Mouse (Mus musculus): Measurements from ENCODE around the gene Ssbp3. TPM values are rescaled to one million over a fixed set of nuclear protein-coding genes. Genes with fewer than 3 reads are reported as not detected.

Ssbp3 gene
- total and polyA plus RNA-seq, 2 experiments = 12.9 to 36.7 TPM

GRCm38 (mm10) chr4:107020287-107021000, 109.9 kb downstream of the Ssbp3 start:
- Histone ChIP-seq H3K4me3 (ENCODE audit: insufficient read depth, low read depth, low read length) (no peak overlapping the region), H3K9ac (ENCODE audit: low read depth, low read length) (no peak overlapping the region), H3K27ac (replicated peaks; ENCODE audit: insufficient read depth, low read depth, low read length) (peak overlapping the region; percentile 62), H3K36me3 (ENCODE audit: control insufficient read depth, insufficient read depth, low read length) (no peaks in the 10 kb centered on the region), H3K79me2 (ENCODE audit: control insufficient read depth, insufficient read depth, low read length) (peaks cover 43% of the 10 kb centered on the region), H3K4me1 (ENCODE audit: control insufficient read depth, insufficient read depth, low read length) (peaks cover 56% of the 10 kb centered on the region), H3K27me3 (ENCODE audit: control insufficient read depth, insufficient read depth, low read length) (no peaks in the 10 kb centered on the region)
- WGBS = 14% methylated on average over 5 of the region's 5 CpGs
- TF ChIP-seq CTCF (IDR thresholded peaks at IDR 0.05; ENCODE audit: low read depth, low read length) (no peak), POLR2A (IDR thresholded peaks at IDR 0.05; ENCODE audit: extremely low read depth, insufficient read depth, low read length) (no peak)
- DNase-seq (ENCODE audit: extremely low read depth, low read depth, low spot score) = peak; percentile 90

- H3K79me2 ChIP-seq (ENCODE audit: control insufficient read depth, insufficient read depth, low read length) = peaks cover 36% of the 10 kb centered on the region
- 75% methylated on average over 3 of the region's 3 CpGs for WGBS
- no peak for DNase-seq (ENCODE audit: extremely low read depth, low read depth, low spot score)
These were observed 111.0 kb downstream of the Ssbp3 start for GRCm38 (mm10) chr4:107021464-107021863.

GRCm38 (mm10) chr4:107024899-107025298, 114.4 kb downstream of the Ssbp3 start:
- DNase-seq (ENCODE audit: extremely low read depth, low read depth, low spot score) = no peak
- TF ChIP-seq POLR2A (IDR thresholded peaks at IDR 0.05; ENCODE audit: extremely low read depth, insufficient read depth, low read length) (no peak), CTCF (IDR thresholded peaks at IDR 0.05; ENCODE audit: low read depth, low read length) (no peak)
- H3K4me1 ChIP-seq (ENCODE audit: control insufficient read depth, insufficient read depth, low read length) = peaks cover 17% of the 10 kb centered on the region
- H3K36me3 ChIP-seq (ENCODE audit: control insufficient read depth, insufficient read depth, low read length) = no peaks in the 10 kb centered on the region
- no peak overlapping the region for H3K27ac ChIP-seq (replicated peaks; ENCODE audit: insufficient read depth, low read depth, low read length)
- no peak overlapping the region for H3K9ac ChIP-seq (ENCODE audit: low read depth, low read length)
- no peaks in the 10 kb centered on the region for H3K27me3 ChIP-seq (ENCODE audit: control insufficient read depth, insufficient read depth, low read length)
- 90% methylated on average over 7 of the region's 7 CpGs for WGBS
- peaks cover 38% of the 10 kb centered on the region for H3K79me2 ChIP-seq (ENCODE audit: control insufficient read depth, insufficient read depth, low read length)
- no peak overlapping the region for H3K4me3 ChIP-seq (ENCODE audit: insufficient read depth, low read depth, low read length)

More at GRCm38 (mm10) chr4:107021464-107021863, 111.0 kb downstream of the Ssbp3 start:
- Histone ChIP-seq H3K4me1 (ENCODE audit: control insufficient read depth, insufficient read depth, low read length) (peaks cover 47% of the 10 kb centered on the region), H3K27me3 (ENCODE audit: control insufficient read depth, insufficient read depth, low read length) (no peaks in the 10 kb centered on the region), H3K36me3 (ENCODE audit: control insufficient read depth, insufficient read depth, low read length) (no peaks in the 10 kb centered on the region), H3K4me3 (ENCODE audit: insufficient read depth, low read depth, low read length) (no peak overlapping the region), H3K9ac (ENCODE audit: low read depth, low read length) (no peak overlapping the region), H3K27ac (replicated peaks; ENCODE audit: insufficient read depth, low read depth, low read length) (peak overlapping the region; percentile 19; the same call in 1 of the 2 replicates)
- no peak for TF ChIP-seq CTCF (IDR thresholded peaks at IDR 0.05; ENCODE audit: low read depth, low read length)
- no peak for TF ChIP-seq POLR2A (IDR thresholded peaks at IDR 0.05; ENCODE audit: extremely low read depth, insufficient read depth, low read length)

GRCm38 (mm10) chr4:107025369-107025768, 114.9 kb downstream of the Ssbp3 start:
- Histone ChIP-seq H3K4me1 (ENCODE audit: control insufficient read depth, insufficient read depth, low read length) (peaks cover 12% of the 10 kb centered on the region), H3K9ac (ENCODE audit: low read depth, low read length) (no peak overlapping the region), H3K4me3 (ENCODE audit: insufficient read depth, low read depth, low read length) (no peak overlapping the region), H3K27me3 (ENCODE audit: control insufficient read depth, insufficient read depth, low read length) (no peaks in the 10 kb centered on the region), H3K36me3 (ENCODE audit: control insufficient read depth, insufficient read depth, low read length) (no peaks in the 10 kb centered on the region), H3K27ac (replicated peaks; ENCODE audit: insufficient read depth, low read depth, low read length) (no peak overlapping the region), H3K79me2 (ENCODE audit: control insufficient read depth, insufficient read depth, low read length) (peaks cover 38% of the 10 kb centered on the region)
- no peak for DNase-seq (ENCODE audit: extremely low read depth, low read depth, low spot score)
- WGBS = 95% methylated on average over 5 of the region's 5 CpGs
- TF ChIP-seq CTCF (IDR thresholded peaks at IDR 0.05; ENCODE audit: low read depth, low read length) = no peak
- no peak for TF ChIP-seq POLR2A (IDR thresholded peaks at IDR 0.05; ENCODE audit: extremely low read depth, insufficient read depth, low read length)

- H3K79me2 ChIP-seq (ENCODE audit: control insufficient read depth, insufficient read depth, low read length) = peaks cover 34% of the 10 kb centered on the region
- no peak for DNase-seq (ENCODE audit: extremely low read depth, low read depth, low spot score)
- 38% methylated on average over 8 of the region's 8 CpGs for WGBS
- H3K9ac ChIP-seq (ENCODE audit: low read depth, low read length) = no peak overlapping the region
- H3K36me3 ChIP-seq (ENCODE audit: control insufficient read depth, insufficient read depth, low read length) = no peaks in the 10 kb centered on the region
- H3K27ac ChIP-seq (replicated peaks; ENCODE audit: insufficient read depth, low read depth, low read length) = no peak overlapping the region
- TF ChIP-seq POLR2A (IDR thresholded peaks at IDR 0.05; ENCODE audit: extremely low read depth, insufficient read depth, low read length) = no peak
- TF ChIP-seq CTCF (IDR thresholded peaks at IDR 0.05; ENCODE audit: low read depth, low read length) = no peak
- no peaks in the 10 kb centered on the region for H3K27me3 ChIP-seq (ENCODE audit: control insufficient read depth, insufficient read depth, low read length)
- H3K4me1 ChIP-seq (ENCODE audit: control insufficient read depth, insufficient read depth, low read length) = peaks cover 2% of the 10 kb centered on the region
- no peak overlapping the region for H3K4me3 ChIP-seq (ENCODE audit: insufficient read depth, low read depth, low read length)
These were observed 116.0 kb downstream of the Ssbp3 start for GRCm38 (mm10) chr4:107026451-107026850.

GRCm38 (mm10) chr4:107035689-107036088, 125.2 kb downstream of the Ssbp3 start:
- Histone ChIP-seq H3K9ac (ENCODE audit: low read depth, low read length) (no peak overlapping the region), H3K4me1 (ENCODE audit: control insufficient read depth, insufficient read depth, low read length) (no peaks in the 10 kb centered on the region), H3K27me3 (ENCODE audit: control insufficient read depth, insufficient read depth, low read length) (no peaks in the 10 kb centered on the region), H3K79me2 (ENCODE audit: control insufficient read depth, insufficient read depth, low read length) (no peaks in the 10 kb centered on the region), H3K27ac (replicated peaks; ENCODE audit: insufficient read depth, low read depth, low read length) (no peak overlapping the region), H3K4me3 (ENCODE audit: insufficient read depth, low read depth, low read length) (no peak overlapping the region), H3K36me3 (ENCODE audit: control insufficient read depth, insufficient read depth, low read length) (peaks cover 4% of the 10 kb centered on the region; the same call in 1 of the 2 replicates)
- no peak for DNase-seq (ENCODE audit: extremely low read depth, low read depth, low spot score)
- WGBS = 58% methylated on average over 4 of the region's 4 CpGs
- no peak for TF ChIP-seq POLR2A (IDR thresholded peaks at IDR 0.05; ENCODE audit: extremely low read depth, insufficient read depth, low read length)
- TF ChIP-seq CTCF (IDR thresholded peaks at IDR 0.05; ENCODE audit: low read depth, low read length) = no peak
